Mouse (Mus musculus) cerebellum, adult 2 months (tissue): Measurements from ENCODE around the gene Abca14. TPM values are rescaled to one million over a fixed set of nuclear protein-coding genes. Genes with fewer than 3 reads are reported as not detected.

Experiments used
- DNase-seq, 2 experiments: peaks; one replicate each; pipeline ENCODE4 v3.0.0; 2021
- H3K27ac ChIP-seq: fragments of 200-500 bp; 2 replicates; pipeline ENCODE4 v1.5.1; 2012; ENCODE audit warnings: low read length, control low read depth, inconsistent platforms; ENCODE audit not compliant: insufficient read depth
- H3K27me3 ChIP-seq: fragments of 200-500 bp; 2 replicates; pipeline ENCODE4 v1.6.1; 2012; ENCODE audit warnings: inconsistent platforms, mild to moderate bottlenecking, low read length, moderate library complexity; ENCODE audit not compliant: control insufficient read depth, insufficient read depth
- H3K4me1 ChIP-seq: fragments of 200-500 bp; 2 replicates; pipeline ENCODE4 v1.6.1; 2011; ENCODE audit warnings: low read length; ENCODE audit not compliant: control insufficient read depth, insufficient read depth
- H3K4me3 ChIP-seq: fragments of 200-500 bp; replicated peaks from 2 replicates; pipeline ENCODE3; 2011; ENCODE audit warnings: mild to moderate bottlenecking, low read depth, low read length, control low read depth; ENCODE audit not compliant: insufficient read depth
- CTCF ChIP-seq: fragments of 200-500 bp; IDR thresholded peaks from 2 replicates; pipeline ENCODE4 v1.5.1; 2011; ENCODE audit warnings: low read depth, mild to moderate bottlenecking, control low read depth, low read length, moderate library complexity, borderline replicate concordance; ENCODE audit not compliant: insufficient read depth
- POLR2A ChIP-seq: fragments of 200-500 bp; IDR thresholded peaks from 2 replicates; pipeline ENCODE4 v1.6.1; 2011; ENCODE audit warnings: low read length, control low read depth, borderline replicate concordance; ENCODE audit not compliant: insufficient read depth
- WGBS: fragments of 180-500 bp; shearing (Covaris S2); methylation state at CpG from one replicate; pipeline ENCODE4 v1.1.7; 2018; 5-methylcytosine and 5-hydroxymethylcytosine counted together
- polyA plus RNA-seq: library from polyadenylated mRNA; depleted of rRNA; stranded (reverse); fragments of >200 nt; gene quantifications from 2 replicates; pipeline ENCODE4 v1.2.3, GENCODE M21; 2012; rRNA removed

Gene Abca14
- polyA plus RNA-seq: not detected in 2 replicates

- no peaks in the 10 kb centered on the region for H3K4me1 ChIP-seq
- H3K4me3 ChIP-seq: no peak within 1 kb of the TSS
- TF ChIP-seq CTCF (peak; percentile 92), POLR2A (no peak)
- H3K27me3 ChIP-seq: no peaks in the 10 kb centered on the region
- WGBS: 3% methylated on average over 26 of the region's 26 CpGs
- DNase-seq: peak; percentile 74 to 87
- no peak within 1 kb of the TSS for H3K27ac ChIP-seq
These were observed at the start of gene Abca14 for GRCm38 (mm10) chr7:120203789-120204188. Gene Abca14, plus strand, starts transcription at chr7:120203961.

GRCm38 (mm10) chr7:120156841-120157409 is 46.8 kb upstream of the Abca14 start:
- Histone ChIP-seq H3K4me1 (peaks cover 12% of the 10 kb centered on the region), H3K4me3 (no peak overlapping the region), H3K27ac (no peak overlapping the region), H3K27me3 (no peaks in the 10 kb centered on the region)
- TF ChIP-seq POLR2A (no peak), CTCF (no peak)
- DNase-seq: peak in 1 of 2 experiments; percentile 63
- 8% methylated on average over 2 of the region's 2 CpGs for WGBS

- H3K4me1 ChIP-seq: peaks cover 12% of the 10 kb centered on the region
- H3K27me3 ChIP-seq: no peaks in the 10 kb centered on the region
- no peak overlapping the region for H3K4me3 ChIP-seq
- 61% methylated on average over 5 of the region's 5 CpGs for WGBS
- no peak for TF ChIP-seq CTCF
- TF ChIP-seq POLR2A: no peak
- DNase-seq: peak in 1 of 2 experiments; percentile 7
- H3K27ac ChIP-seq: no peak overlapping the region
These were observed 46.1 kb upstream of the Abca14 start for GRCm38 (mm10) chr7:120157575-120158061.

GRCm38 (mm10) chr7:120158121-120158613 is 45.6 kb upstream of the Abca14 start:
- Histone ChIP-seq H3K27me3 (no peaks in the 10 kb centered on the region), H3K27ac (no peak overlapping the region), H3K4me3 (no peak overlapping the region), H3K4me1 (peaks cover 12% of the 10 kb centered on the region)
- WGBS: 59% methylated on average over 4 of the region's 4 CpGs
- DNase-seq: peak in 1 of 2 experiments; percentile 5
- no peak for TF ChIP-seq CTCF
- no peak for TF ChIP-seq POLR2A

GRCm38 (mm10) chr7:120163581-120164251 is 40.0 kb upstream of the Abca14 start:
- Histone ChIP-seq H3K27me3 (no peaks in the 10 kb centered on the region; the same call in 1 of the 2 replicates), H3K27ac (no peak overlapping the region), H3K4me3 (no peak overlapping the region), H3K4me1 (no peaks in the 10 kb centered on the region)
- TF ChIP-seq CTCF (no peak), POLR2A (no peak)
- WGBS: 41% methylated on average over 11 of the region's 11 CpGs
- no peak for DNase-seq

- TF ChIP-seq POLR2A (no peak), CTCF (no peak)
- Histone ChIP-seq H3K27me3 (no peaks in the 10 kb centered on the region), H3K4me1 (no peaks in the 10 kb centered on the region), H3K4me3 (no peak overlapping the region), H3K27ac (no peak overlapping the region)
- no peak for DNase-seq
- WGBS: 100% methylated on average over 1 of the region's 1 CpGs
These were observed 31.5 kb upstream of the Abca14 start for GRCm38 (mm10) chr7:120172188-120172700.

GRCm38 (mm10) chr7:120173603-120174244 is 30.0 kb upstream of the Abca14 start, which contains the start of gene Anks4b:
Gene Anks4b, plus strand, starts transcription at chr7:120173858.
- no peaks in the 10 kb centered on the region for H3K4me1 ChIP-seq
- DNase-seq: no peak
- no peak for TF ChIP-seq POLR2A
- WGBS: 86% methylated on average over 10 of the region's 10 CpGs
- H3K27ac ChIP-seq: no peak within 1 kb of the TSS
- no peaks in the 10 kb centered on the region for H3K27me3 ChIP-seq
- no peak within 1 kb of the TSS for H3K4me3 ChIP-seq
